Mouse (Mus musculus): ENCODE measurements around the gene Acsbg1.

DNA sequence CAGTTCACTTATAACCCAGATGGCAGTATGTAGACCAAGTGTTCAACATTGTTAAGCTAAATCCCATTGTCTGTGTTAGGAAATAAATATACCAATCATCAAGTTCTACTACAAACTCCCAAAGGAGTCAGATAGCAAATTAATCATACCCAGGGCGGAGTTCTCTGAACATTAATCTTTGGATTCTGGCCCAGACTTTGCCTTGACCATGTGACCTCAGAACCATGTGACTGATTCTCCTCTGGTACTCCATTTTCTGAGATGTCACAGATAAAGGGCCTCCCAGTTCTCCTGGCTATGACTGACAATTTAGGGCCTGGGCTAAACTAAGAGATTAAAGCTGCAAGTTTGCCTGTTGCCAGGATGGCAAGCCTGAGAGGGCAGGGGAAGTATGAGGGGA, 12.3 kb downstream of the Acsbg1 start:
- TF ChIP-seq FLI1 (IDR thresholded peaks at IDR 0.05; ENCODE audit: low read length) (no peak), GATA1 (IDR thresholded peaks at IDR 0.05; ENCODE audit: borderline replicate concordance, low read length) (no peak)

Data from megakaryocyte, embryonic 14.5 days (primary cell).